Mouse (Mus musculus) urinary bladder, postnatal 4 days (tissue): ENCODE data around the gene Rgs17.
"Not testable (repeated sequence)": the region's sequence is repeated elsewhere in the genome, so short reads cannot be mapped to it uniquely, and the experiment has no call there.

Source experiments
- DNase-seq, 2 experiments: peaks; one replicate each; pipeline ENCODE4 v3.0.0; 2021 to 2022; ENCODE audit warnings: low spot score in 2 of 2

Rgs17 gene

GRCm38 (mm10) chr10:5922294-5922828, at the start of gene Rgs17:
Gene Rgs17 (minus strand): TSS chr10:5922400.
- DNase-seq: peak; percentile 37 to 63

DNA sequence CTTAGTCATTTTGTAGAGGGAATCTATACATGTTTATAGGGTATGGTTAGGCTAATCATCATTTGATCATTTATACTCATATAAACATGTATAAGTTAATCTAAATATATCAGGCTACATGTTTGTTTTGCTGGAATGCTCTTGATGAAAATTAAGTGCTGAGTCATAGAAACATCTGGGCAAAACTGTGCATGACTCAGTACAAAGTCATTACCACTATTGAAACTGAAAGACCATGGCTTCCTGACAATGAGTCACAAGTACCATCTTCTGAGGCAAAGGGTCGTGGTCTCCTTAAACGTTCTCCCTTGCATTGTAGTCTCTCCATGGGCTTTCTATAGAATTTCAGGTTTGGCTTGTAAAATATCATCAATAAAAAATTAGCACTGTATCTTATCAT, 45.5 kb upstream of the Rgs17 start:
- no peak for DNase-seq

DNA sequence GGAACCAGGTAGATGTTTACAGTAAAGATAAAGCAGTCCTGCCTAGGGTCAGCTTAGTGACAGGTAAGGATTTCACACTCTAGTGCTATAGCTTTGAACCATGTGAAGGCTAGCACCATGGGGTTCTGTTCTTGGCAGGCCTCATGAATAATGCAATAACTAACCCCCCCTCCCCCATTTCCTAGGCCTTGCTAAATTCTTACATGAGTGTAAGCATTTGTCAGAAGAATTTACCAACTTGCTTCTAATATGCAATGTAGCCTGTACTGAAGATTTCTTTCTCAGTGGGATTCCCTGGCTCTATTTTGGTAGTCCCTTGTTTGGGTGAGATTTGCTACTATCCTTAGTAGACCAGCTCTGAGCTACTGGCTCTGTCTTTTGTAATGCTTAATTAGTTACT, 31.6 kb upstream of the Rgs17 start:
- not testable (repeated sequence) for DNase-seq

GRCm38 (mm10) chr10:5924261-5924660, 2.1 kb upstream of the Rgs17 start:
- DNase-seq: no peak

DNA sequence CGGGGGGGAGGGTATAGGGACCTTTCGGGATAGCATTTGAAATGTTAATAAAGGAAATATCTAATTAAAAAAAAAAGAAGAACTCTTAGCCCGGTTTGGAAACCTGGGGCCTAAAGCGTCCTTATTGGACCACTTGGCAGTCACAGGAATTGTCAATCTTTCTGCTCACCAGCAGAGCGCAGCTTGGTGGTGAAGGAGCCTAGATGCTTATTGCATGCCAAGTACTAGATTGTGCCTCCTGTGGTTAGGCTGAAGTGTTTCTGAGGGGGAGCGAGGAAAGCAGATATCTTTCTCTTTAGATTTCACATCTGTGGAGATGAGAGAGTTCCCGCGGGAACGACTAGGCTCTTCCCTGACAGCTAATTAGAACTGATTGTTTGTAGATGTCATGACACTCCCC, 896 bp upstream of the Rgs17 start:
- no peak for DNase-seq

DNA sequence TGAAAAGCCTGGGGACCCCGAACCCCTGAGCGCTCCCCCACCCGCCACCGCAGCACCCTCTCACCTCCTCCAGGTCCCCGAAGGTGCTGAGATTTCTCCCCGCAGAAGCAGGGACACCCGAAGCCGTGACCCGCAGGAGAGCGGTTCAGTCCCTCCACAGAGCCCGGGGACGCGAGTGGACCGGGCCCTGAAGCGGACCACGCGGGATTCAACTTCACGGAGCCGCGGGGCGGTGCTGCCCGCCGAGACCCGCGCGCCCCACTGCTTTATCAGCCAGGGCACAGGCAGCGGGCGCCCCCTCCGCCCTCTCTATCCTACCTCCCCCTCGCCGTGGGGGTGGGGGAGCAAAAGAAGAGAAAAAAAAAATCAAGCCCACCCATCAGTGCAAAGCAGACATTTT, 429 bp downstream of the Rgs17 start:
- no peak for DNase-seq

DNA sequence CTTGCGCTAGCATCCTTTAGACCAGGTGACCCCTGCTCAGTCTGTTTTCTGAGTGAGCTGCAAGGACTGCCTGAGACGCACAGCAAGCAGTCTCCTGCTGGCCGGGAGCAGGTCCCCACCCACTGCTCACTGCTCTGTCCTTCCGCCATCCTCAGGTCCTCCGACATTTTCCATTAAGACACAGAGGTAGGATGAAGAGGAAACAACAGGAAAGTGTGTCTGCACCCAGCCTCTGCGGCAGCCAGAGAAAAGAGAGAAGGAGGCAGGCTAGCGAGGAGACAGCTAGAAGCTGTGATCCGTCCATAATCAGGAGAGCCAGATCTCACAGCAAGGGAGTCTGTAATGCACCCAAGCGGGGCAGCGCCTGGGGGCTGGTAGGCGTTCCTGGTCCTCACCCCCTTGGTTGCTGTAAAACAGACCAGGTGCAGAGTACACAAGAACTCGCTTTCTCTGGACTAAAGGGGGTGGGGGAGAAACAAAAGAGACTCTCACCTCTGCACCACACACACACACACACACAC, 1.1 kb downstream of the Rgs17 start:
- no peak for DNase-seq

DNA sequence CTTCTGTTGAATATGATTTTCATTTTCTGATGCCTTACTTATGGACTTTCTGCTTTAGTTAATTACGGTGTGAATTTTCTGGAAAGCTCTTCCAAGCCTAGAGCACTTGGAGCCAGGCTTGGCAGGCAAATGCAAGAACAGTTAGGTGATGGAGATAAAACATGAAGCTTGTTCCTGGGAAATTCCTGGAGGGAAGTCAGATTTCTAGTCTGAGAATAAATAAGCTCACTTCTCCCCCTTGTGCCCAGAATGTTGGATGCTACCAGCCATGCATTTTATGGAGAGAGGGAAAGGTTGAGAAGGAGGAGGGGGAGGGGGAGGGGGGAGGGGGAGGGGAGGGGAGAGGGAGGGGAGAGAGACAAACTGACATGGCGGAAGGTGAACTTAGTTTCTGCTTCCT, 17.8 kb downstream of the Rgs17 start:
- DNase-seq: no peak

GRCm38 (mm10) chr10:5901777-5902176, 20.4 kb downstream of the Rgs17 start:
- DNase-seq: no peak

DNA sequence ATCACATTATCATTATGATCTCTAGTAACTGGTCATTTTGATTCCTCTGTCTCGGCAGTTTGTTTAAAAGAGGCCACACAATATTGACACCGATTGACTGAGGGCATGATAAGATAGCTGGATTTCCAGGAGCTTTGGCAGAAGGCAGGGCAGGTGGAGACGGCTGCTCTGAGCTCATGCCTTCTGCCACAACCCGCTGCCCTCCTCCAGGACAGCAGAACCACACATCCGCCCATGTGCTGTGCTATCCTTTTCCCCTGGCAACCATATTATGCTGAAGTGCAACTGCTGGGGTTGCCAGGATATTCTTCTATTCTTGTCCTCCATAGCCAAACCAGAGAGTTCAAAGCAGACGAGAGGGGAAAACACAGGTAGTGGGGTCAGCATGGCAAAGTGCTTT, 21.5 kb downstream of the Rgs17 start:
- no peak for DNase-seq

GRCm38 (mm10) chr10:5877106-5877505, 45.1 kb downstream of the Rgs17 start:
- no peak for DNase-seq

- DNase-seq: no peak
Observed at GRCm38 (mm10) chr10:5871081-5871480, 51.1 kb downstream of the Rgs17 start.

GRCm38 (mm10) chr10:5867981-5868552, 54.1 kb downstream of the Rgs17 start:
- DNase-seq: no peak

- DNase-seq: no peak
Observed at GRCm38 (mm10) chr10:5865996-5866395, 56.2 kb downstream of the Rgs17 start.

DNA sequence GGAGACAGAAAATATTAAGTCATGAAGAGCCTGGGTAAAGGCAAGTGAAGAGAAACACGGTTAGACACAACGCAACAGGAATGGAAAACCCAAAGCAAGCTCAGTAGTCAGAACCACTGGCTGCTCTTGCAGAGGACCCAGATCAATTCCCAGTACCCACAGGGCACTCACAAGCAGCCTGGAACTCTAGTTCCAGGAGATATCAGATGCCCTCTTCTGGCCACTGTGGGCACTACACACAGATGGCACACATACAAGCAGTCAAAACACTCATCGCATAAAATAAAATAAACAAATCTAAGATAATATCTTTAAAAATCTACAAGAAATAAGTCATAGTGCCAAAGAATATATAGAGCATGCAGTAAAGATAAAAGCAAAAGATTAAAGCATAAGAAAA, 59.5 kb downstream of the Rgs17 start:
- no peak for DNase-seq

GRCm38 (mm10) chr10:5860849-5861248, 61.4 kb downstream of the Rgs17 start:
- no peak for DNase-seq

- DNase-seq: no peak
Observed at GRCm38 (mm10) chr10:5859729-5860128, 62.5 kb downstream of the Rgs17 start.

- DNase-seq: no peak
Observed at GRCm38 (mm10) chr10:5857996-5858549, 64.1 kb downstream of the Rgs17 start.

DNA sequence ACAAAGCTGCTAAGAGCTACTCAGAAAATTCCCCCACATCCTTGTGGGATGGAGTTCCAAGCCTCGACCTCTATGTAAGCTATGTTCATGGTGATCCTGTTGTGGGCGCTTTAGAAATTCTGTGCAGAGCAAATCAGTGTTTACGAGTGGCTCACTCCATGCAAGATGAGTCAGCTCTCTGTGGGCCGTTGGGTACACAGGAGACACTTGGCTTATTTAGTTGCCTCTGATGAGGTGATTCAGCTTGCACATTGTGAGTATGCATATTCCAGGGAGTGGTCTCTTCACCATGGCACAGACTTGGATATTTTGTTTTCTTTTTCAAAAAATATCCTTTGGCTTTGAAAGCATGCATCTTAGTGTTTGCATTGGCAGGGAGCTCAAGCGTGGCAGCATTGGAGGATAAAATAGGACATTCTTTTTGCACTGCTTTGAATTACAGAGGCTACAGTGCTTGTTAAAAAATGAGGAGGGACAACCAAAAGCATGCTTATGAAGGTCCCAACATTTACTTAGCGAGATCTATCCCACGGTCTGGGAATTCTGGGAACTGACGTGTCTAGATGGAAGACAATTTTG, 68.8 kb downstream of the Rgs17 start:
- DNase-seq: no peak

DNA sequence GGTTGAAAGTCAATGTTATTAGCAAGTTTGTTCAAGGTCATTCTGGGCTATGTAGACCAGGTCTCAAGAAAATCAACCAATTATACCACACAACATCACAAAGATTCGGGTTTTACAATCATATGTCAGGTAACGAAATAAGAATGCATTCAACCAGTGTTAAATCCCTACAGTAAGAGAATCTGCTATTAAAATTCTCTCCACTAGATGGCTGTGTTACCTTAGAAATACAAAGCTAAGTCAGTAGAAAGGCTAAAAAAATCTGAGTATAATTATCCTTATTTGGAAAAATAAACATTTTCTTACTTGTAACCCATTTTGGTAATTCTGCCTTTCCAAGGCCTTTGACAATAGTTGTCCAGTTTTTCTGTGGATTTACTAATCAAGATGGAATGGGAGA, 75.3 kb downstream of the Rgs17 start:
- no peak for DNase-seq

GRCm38 (mm10) chr10:5841369-5841768, 80.8 kb downstream of the Rgs17 start:
- DNase-seq: no peak

DNA sequence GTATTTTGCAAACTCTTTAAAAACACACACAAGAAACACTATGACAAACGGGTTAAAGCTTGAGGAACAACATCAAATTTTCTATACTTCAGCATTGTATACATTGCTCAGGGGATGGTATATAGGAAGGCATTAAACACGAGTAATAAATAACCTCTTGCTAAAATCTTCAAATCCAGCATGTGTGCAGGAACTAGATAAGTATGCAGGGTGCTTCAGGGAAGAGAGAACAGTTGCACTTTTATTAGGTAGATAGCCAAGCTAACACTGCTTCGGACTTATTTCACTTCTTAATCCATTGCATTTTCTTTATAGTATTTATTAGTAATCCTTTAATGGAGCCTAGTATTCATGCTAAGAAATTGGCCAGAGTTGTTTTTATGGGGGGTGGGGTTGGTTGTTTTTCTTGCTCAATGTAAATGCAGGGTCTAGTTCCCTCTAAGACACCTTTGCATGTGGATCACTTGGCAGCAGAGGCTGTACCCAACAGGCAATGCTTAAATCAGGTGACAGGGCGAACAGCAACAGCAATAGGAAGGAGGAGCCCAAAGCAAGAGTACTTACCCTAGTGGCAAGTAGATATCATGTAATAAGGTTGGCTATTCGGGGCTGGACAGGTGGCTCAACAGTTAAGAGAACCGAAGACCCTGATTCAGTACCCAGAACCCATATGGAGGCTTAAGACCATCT, 95.7 kb downstream of the Rgs17 start:
- DNase-seq: no peak

GRCm38 (mm10) chr10:5824779-5825178, 97.4 kb downstream of the Rgs17 start:
- DNase-seq: no peak
